Mouse (Mus musculus): Measurements from ENCODE around the gene Rnf10.

DNA sequence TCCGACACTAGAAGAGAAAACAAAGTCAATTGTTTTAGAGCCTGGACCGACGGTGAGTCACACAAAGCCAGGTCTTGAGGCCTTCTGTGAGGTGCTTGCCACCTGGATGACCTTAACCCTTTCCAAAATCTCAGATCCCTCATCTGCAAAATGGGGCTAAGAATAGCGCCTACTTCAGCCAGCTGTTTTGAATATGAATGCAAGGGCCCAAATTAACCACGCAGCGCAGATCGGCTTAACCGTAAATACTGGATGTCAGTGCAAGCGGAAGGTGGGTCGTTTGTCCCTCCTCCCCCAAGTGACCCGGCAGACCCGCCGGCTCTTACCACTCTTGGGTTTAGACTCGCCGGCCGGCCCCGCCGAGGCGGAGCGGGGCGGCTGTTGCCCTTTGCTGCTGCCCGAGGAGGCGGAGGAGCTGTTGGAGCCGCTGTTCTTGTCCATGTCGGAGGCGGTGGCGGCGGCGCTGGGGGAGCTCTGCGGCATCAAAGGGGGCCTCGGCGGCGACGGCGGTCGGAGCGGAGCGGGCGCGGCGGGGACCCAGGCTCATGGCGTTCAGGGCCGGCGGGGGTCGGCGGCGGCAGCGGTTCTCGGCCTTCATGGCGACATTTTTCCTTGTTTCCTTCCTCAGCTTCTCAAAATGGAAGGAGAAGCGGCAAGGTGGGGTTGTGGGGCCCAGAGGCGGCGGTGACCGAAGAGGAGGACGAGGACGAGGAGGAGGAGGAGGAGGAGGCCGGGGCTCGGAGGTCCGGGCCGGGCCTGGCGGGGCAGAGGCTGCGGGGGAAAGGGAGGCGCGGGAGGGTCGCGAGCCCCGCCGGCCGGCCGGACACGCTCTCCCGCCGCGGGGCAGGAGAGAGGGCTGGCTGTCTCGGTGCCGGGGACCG, 527 bp downstream of the Rnf10 start:
- TF ChIP-seq GATA1 (IDR thresholded peaks at IDR 0.05; ENCODE audit: borderline replicate concordance, low read length) (no peak), FLI1 (IDR thresholded peaks at IDR 0.05; ENCODE audit: low read length) (no peak)
